8 mouse cellular contexts compared by ENCODE assay signal in genomic region chrX:53642980-53643961, GRCm38 (mm10). TPM values are rescaled to one million over a fixed set of nuclear protein-coding genes. Genes with fewer than 3 reads are reported as not detected.
DNase-seq lines count a peak whose midpoint lies in the region; ATAC-seq and TF ChIP-seq lines count a peak whose summit lies in the region.
"Not testable (repeated sequence)": the region's sequence is repeated elsewhere in the genome, so short reads cannot be mapped to it uniquely, and the experiment has no call there.

TSS of gene Rtl8a (minus strand) at chrX:53643682.

- WGBS in hindbrain, embryonic 11.5 days, result 22% methylated on average over 11 of the region's 50 CpGs
- 11% methylated on average over 11 of the region's 50 CpGs for WGBS in lung, embryonic 16.5 days
- WGBS in thymus, adult 2 months, result 5% methylated on average over 11 of the region's 50 CpGs

- not testable (repeated sequence) for H3K36me3 ChIP-seq in hindbrain, embryonic 11.5 days (ENCODE audit: control insufficient read depth, insufficient read depth, low read length); lung, embryonic 16.5 days (ENCODE audit: control insufficient read depth, insufficient read depth, low read length); thymus, adult 2 months (ENCODE audit: control insufficient read depth, insufficient read depth, low read length)

- ATAC-seq in hindbrain, embryonic 11.5 days (ENCODE audit: low FRiP score), result peak; percentile 95
- peak; percentile 94 for ATAC-seq in lung, embryonic 16.5 days (ENCODE audit: low read depth)

- peak; percentile 93 for DNase-seq in NIH3T3 (ENCODE audit: low read depth)
- DNase-seq in cerebellum, adult 9-11 months, result peak; percentile 86
- peak; percentile 48 to 70 for DNase-seq in frontal cortex, postnatal 10 days (ENCODE audit: low spot score in 2 of 2)
- DNase-seq in hindbrain, embryonic 11.5 days (ENCODE audit: low spot score), result peak; percentile 84
- peak; percentile 81 for DNase-seq in layer of hippocampus, adult 9-11 months
- peak; percentile 61 for DNase-seq in ovary, adult 18-20 months (ENCODE audit: low spot score)
- peak; percentile 66 for DNase-seq in thymus, adult 2 months

- TF ChIP-seq POLR2A in thymus, adult 2 months (IDR thresholded peaks at IDR 0.05; ENCODE audit: control insufficient read depth, extremely low read depth, insufficient read depth, low read length, poor library complexity), result not testable (repeated sequence)

- H3K4me1 ChIP-seq in hindbrain, embryonic 11.5 days (replicated peaks; ENCODE audit: control insufficient read depth, insufficient read depth, low read length); lung, embryonic 16.5 days (replicated peaks; ENCODE audit: control insufficient read depth, insufficient read depth, low read length); thymus, adult 2 months (replicated peaks; ENCODE audit: control insufficient read depth, insufficient read depth, low read length): not testable (repeated sequence)

- H3K4me3 ChIP-seq in hindbrain, embryonic 11.5 days (ENCODE audit: low read depth, low read length), result peak within 1 kb of the TSS; percentile 18
- H3K4me3 ChIP-seq in lung, embryonic 16.5 days (ENCODE audit: low read length), result peak within 1 kb of the TSS; percentile 45
- peak within 1 kb of the TSS; percentile 59 for H3K4me3 ChIP-seq in thymus, adult 2 months (ENCODE audit: control insufficient read depth, insufficient read depth, low read length)

- not testable (repeated sequence) for H3K9ac ChIP-seq in hindbrain, embryonic 11.5 days (ENCODE audit: low read depth, low read length); lung, embryonic 16.5 days (ENCODE audit: low read length)

- not testable (repeated sequence) for H3K27me3 ChIP-seq in hindbrain, embryonic 11.5 days (ENCODE audit: control insufficient read depth, insufficient read depth, low read length); lung, embryonic 16.5 days (ENCODE audit: control insufficient read depth, insufficient read depth, low read depth, low read length); thymus, adult 2 months (ENCODE audit: control insufficient read depth, insufficient read depth, low read length)

- TF ChIP-seq CTCF in thymus, adult 2 months (IDR thresholded peaks at IDR 0.05; ENCODE audit: borderline replicate concordance, control insufficient read depth, extremely low read depth, insufficient read depth, low read length, poor library complexity), result not testable (repeated sequence)

- H3K27ac ChIP-seq in hindbrain, embryonic 11.5 days (ENCODE audit: low read depth, low read length); thymus, adult 2 months (ENCODE audit: control insufficient read depth, insufficient read depth, low read length): not testable (repeated sequence)
- H3K27ac ChIP-seq in lung, embryonic 16.5 days (ENCODE audit: low read length), result peak within 1 kb of the TSS; percentile 48

- H3K4me2 ChIP-seq in hindbrain, embryonic 11.5 days (replicated peaks; ENCODE audit: low read depth, low read length), result 0 out of 2 replicates have a peak within 1 kb of the TSS, but pooled peaks have one; percentile 19
- H3K4me2 ChIP-seq in lung, embryonic 16.5 days (ENCODE audit: low read depth, low read length), result peak within 1 kb of the TSS; percentile 42

- not testable (repeated sequence) for H3K9me3 ChIP-seq in hindbrain, embryonic 11.5 days (ENCODE audit: control insufficient read depth, low read length); lung, embryonic 16.5 days (ENCODE audit: control insufficient read depth, low read length)

RNA-seq across cellular contexts. Expression of gene Rtl8a, which starts in this region (rescaled TPM):
- polyA plus RNA-seq in hindbrain, embryonic 11.5 days (2014; fragmentation: Nextera tagmentation; extraction: Ambion mirVana), result 95.2 and 111 TPM in 2 replicates
- polyA plus RNA-seq in lung, embryonic 16.5 days (2015; fragmentation: Nextera tagmentation; extraction: Ambion mirVana), result 91.9 and 93.6 TPM in 2 replicates
- 88.5 and 113 TPM in 2 replicates for polyA plus RNA-seq in thymus, adult 2 months (2012; rRNA removed)
